Mouse (Mus musculus): Measurements from ENCODE around the gene Cmbl.
A peak's percentile ranks its signal among the peaks of the same experiment; 100 is the strongest.

The Cmbl gene

GRCm38 (mm10) chr15:31565184-31565583, at the start of gene Cmbl:
Gene Cmbl (plus strand): TSS chr15:31565389.
- no peak for DNase-seq

- no peak for DNase-seq
Measured at GRCm38 (mm10) chr15:31517186-31517585, 48.0 kb upstream of the Cmbl start.

- DNase-seq, result no peak
Measured at GRCm38 (mm10) chr15:31518371-31518770, 46.8 kb upstream of the Cmbl start.

- no peak for DNase-seq
Measured at GRCm38 (mm10) chr15:31519000-31519399, 46.2 kb upstream of the Cmbl start.

- DNase-seq, result no peak
Measured at GRCm38 (mm10) chr15:31526463-31526862, 38.7 kb upstream of the Cmbl start.

GRCm38 (mm10) chr15:31528477-31528876, 36.7 kb upstream of the Cmbl start:
- no peak for DNase-seq

- DNase-seq, result no peak
Measured at GRCm38 (mm10) chr15:31529103-31529502, 36.1 kb upstream of the Cmbl start.

GRCm38 (mm10) chr15:31529811-31530658, 35.2 kb upstream of the Cmbl start:
- peak; percentile 59 for DNase-seq

- DNase-seq, result peak; percentile 91
Measured at GRCm38 (mm10) chr15:31530659-31531445, 34.3 kb upstream of the Cmbl start, which contains the start of gene March6. Gene March6 (minus strand): TSS chr15:31531053.

- DNase-seq, result peak; percentile 19
Measured at GRCm38 (mm10) chr15:31531446-31532330, 33.5 kb upstream of the Cmbl start.

GRCm38 (mm10) chr15:31532331-31533021, 32.7 kb upstream of the Cmbl start:
- no peak for DNase-seq

GRCm38 (mm10) chr15:31533529-31533928, 31.7 kb upstream of the Cmbl start:
- no peak for DNase-seq

- no peak for DNase-seq
Measured at GRCm38 (mm10) chr15:31534421-31535258, 30.5 kb upstream of the Cmbl start.

GRCm38 (mm10) chr15:31535259-31535855, 29.8 kb upstream of the Cmbl start:
- DNase-seq, result no peak

- DNase-seq, result no peak
Measured at GRCm38 (mm10) chr15:31536051-31536737, 29.0 kb upstream of the Cmbl start.

- DNase-seq, result no peak
Measured at GRCm38 (mm10) chr15:31537706-31538105, 27.5 kb upstream of the Cmbl start.

- DNase-seq, result no peak
Measured at GRCm38 (mm10) chr15:31538346-31538745, 26.8 kb upstream of the Cmbl start.

GRCm38 (mm10) chr15:31539643-31540512, 25.3 kb upstream of the Cmbl start:
- DNase-seq, result no peak

- no peak for DNase-seq
Measured at GRCm38 (mm10) chr15:31540513-31540802, 24.7 kb upstream of the Cmbl start.

Data from cerebellum, adult 11 months (tissue).